Mouse (Mus musculus): ENCODE results near the gene Wdr64.

Wdr64 gene

GRCm38 (mm10) chr1:175698293-175698692 is at the start of gene Wdr64:
Wdr64 (plus strand) TSS chr1:175698593.
- DNase-seq (ENCODE audit: low read depth, low spot score) = no peak

- DNase-seq (ENCODE audit: low read depth, low spot score) = no peak
Observed at GRCm38 (mm10) chr1:175648615-175649014, 49.8 kb upstream of the Wdr64 start.

- no peak for DNase-seq (ENCODE audit: low read depth, low spot score)
Observed at GRCm38 (mm10) chr1:175659900-175660299, 38.5 kb upstream of the Wdr64 start.

- DNase-seq (ENCODE audit: low read depth, low spot score) = peak; percentile 54
Observed at GRCm38 (mm10) chr1:175668666-175669405, 29.6 kb upstream of the Wdr64 start.

GRCm38 (mm10) chr1:175669456-175669855 is 28.9 kb upstream of the Wdr64 start:
- DNase-seq (ENCODE audit: low read depth, low spot score) = no peak

GRCm38 (mm10) chr1:175670042-175670441 is 28.4 kb upstream of the Wdr64 start:
- DNase-seq (ENCODE audit: low read depth, low spot score) = no peak

GRCm38 (mm10) chr1:175671626-175672025 is 26.8 kb upstream of the Wdr64 start:
- DNase-seq (ENCODE audit: low read depth, low spot score) = no peak

- no peak for DNase-seq (ENCODE audit: low read depth, low spot score)
Observed at GRCm38 (mm10) chr1:175673563-175674325, 24.6 kb upstream of the Wdr64 start.

- DNase-seq (ENCODE audit: low read depth, low spot score) = no peak
Observed at GRCm38 (mm10) chr1:175675116-175675515, 23.3 kb upstream of the Wdr64 start.

GRCm38 (mm10) chr1:175677459-175677858 is 20.9 kb upstream of the Wdr64 start:
- no peak for DNase-seq (ENCODE audit: low read depth, low spot score)

GRCm38 (mm10) chr1:175680995-175681394 is 17.4 kb upstream of the Wdr64 start:
- no peak for DNase-seq (ENCODE audit: low read depth, low spot score)

GRCm38 (mm10) chr1:175691686-175692245 is 6.6 kb upstream of the Wdr64 start:
- no peak for DNase-seq (ENCODE audit: low read depth, low spot score)

GRCm38 (mm10) chr1:175692246-175692996 is 6.0 kb upstream of the Wdr64 start, which contains the start of the genes Opn3 and Chml:
Opn3 (minus strand) TSS chr1:175692776.
Chml (minus strand) TSS chr1:175692901.
- DNase-seq (ENCODE audit: low read depth, low spot score) = peak; percentile 99

GRCm38 (mm10) chr1:175692997-175693361 is 5.4 kb upstream of the Wdr64 start:
- no peak for DNase-seq (ENCODE audit: low read depth, low spot score)

GRCm38 (mm10) chr1:175693429-175693960 is 4.9 kb upstream of the Wdr64 start:
- no peak for DNase-seq (ENCODE audit: low read depth, low spot score)

- DNase-seq (ENCODE audit: low read depth, low spot score) = no peak
Observed at GRCm38 (mm10) chr1:175699375-175699774, 982 bp downstream of the Wdr64 start.

- no peak for DNase-seq (ENCODE audit: low read depth, low spot score)
Observed at GRCm38 (mm10) chr1:175699796-175700195, 1.4 kb downstream of the Wdr64 start.

GRCm38 (mm10) chr1:175701145-175701544 is 2.8 kb downstream of the Wdr64 start:
- DNase-seq (ENCODE audit: low read depth, low spot score) = no peak

- DNase-seq (ENCODE audit: low read depth, low spot score) = no peak
Observed at GRCm38 (mm10) chr1:175707599-175707998, 9.2 kb downstream of the Wdr64 start.

- no peak for DNase-seq (ENCODE audit: low read depth, low spot score)
Observed at GRCm38 (mm10) chr1:175708013-175708412, 9.6 kb downstream of the Wdr64 start.

- no peak for DNase-seq (ENCODE audit: low read depth, low spot score)
Observed at GRCm38 (mm10) chr1:175712338-175712909, 14.0 kb downstream of the Wdr64 start.
